Mouse (Mus musculus): ENCODE data around the gene Irf5.

GRCm38 (mm10) chr6:29536651-29537193, 10.3 kb downstream of the Irf5 start:
- TF ChIP-seq POLR2A (IDR thresholded peaks at IDR 0.05; ENCODE audit: insufficient read depth, low read depth, low read length) (no peak), CTCF (IDR thresholded peaks at IDR 0.05; ENCODE audit: insufficient read depth, low read depth, low read length) (no peak)

Data from olfactory bulb, adult 2 months (tissue).